Mouse (Mus musculus) kidney, adult 2 months (tissue): ENCODE results near the gene Macrod2. TPM values are rescaled to one million over a fixed set of nuclear protein-coding genes. Genes with fewer than 3 reads are reported as not detected.

Source experiments
- DNase-seq: peaks from one replicate; pipeline ENCODE4 v3.0.0; 2021
- H3K27ac ChIP-seq: fragments of 200-500 bp; 2 replicates; pipeline ENCODE4 v1.5.1; 2012; ENCODE audit warnings: low read depth, low read length, control low read depth, inconsistent platforms; ENCODE audit not compliant: insufficient read depth
- H3K27me3 ChIP-seq: fragments of 200-500 bp; replicated peaks from 2 replicates; pipeline ENCODE4 v1.6.1; 2012; ENCODE audit warnings: mild to moderate bottlenecking, moderate library complexity, low read length, inconsistent platforms; ENCODE audit not compliant: control insufficient read depth, insufficient read depth
- H3K36me3 ChIP-seq: fragments of 200-500 bp; 2 replicates; pipeline ENCODE4 v1.6.1; 2012; ENCODE audit warnings: mild to moderate bottlenecking, moderate library complexity, low read length, inconsistent platforms; ENCODE audit not compliant: control insufficient read depth, insufficient read depth
- H3K4me1 ChIP-seq: fragments of 200-500 bp; 2 replicates; pipeline ENCODE4 v1.6.1; 2011; ENCODE audit warnings: low read length; ENCODE audit not compliant: control insufficient read depth, insufficient read depth
- H3K4me3 ChIP-seq: fragments of 200-500 bp; 2 replicates; pipeline ENCODE4 v1.5.1; 2011; ENCODE audit warnings: mild to moderate bottlenecking, low read depth, low read length, control low read depth; ENCODE audit not compliant: insufficient read depth
- CTCF ChIP-seq: fragments of 200-500 bp; conservative IDR thresholded peaks from 2 replicates; pipeline ENCODE4 v1.5.1; 2011; ENCODE audit warnings: low read depth, mild to moderate bottlenecking, control low read depth, low read length, moderate library complexity, mixed read lengths; ENCODE audit not compliant: insufficient read depth, insufficient read length
- POLR2A ChIP-seq: fragments of 200-500 bp; IDR thresholded peaks from one replicate; pipeline ENCODE4 v1.6.1; 2011; ENCODE audit warnings: low read depth, low read length, control low read depth
- WGBS: fragments of 180-500 bp; shearing (Covaris S2); methylation state at CpG from one replicate; pipeline ENCODE4 v1.1.7; 2018; 5-methylcytosine and 5-hydroxymethylcytosine counted together
- polyA plus RNA-seq: library from polyadenylated mRNA; depleted of rRNA; stranded (reverse); fragments of >200 nt; gene quantifications from 2 replicates; pipeline ENCODE4 v1.2.3, GENCODE M21; 2012; rRNA removed

Macrod2 gene
- 6.8 and 9.8 TPM in 2 replicates for polyA plus RNA-seq

- Histone ChIP-seq H3K27ac (no peak within 1 kb of the TSS), H3K4me1 (no peaks in the 10 kb centered on the region), H3K36me3 (no peaks in the 10 kb centered on the region), H3K27me3 (no peaks in the 10 kb centered on the region), H3K4me3 (peak within 1 kb of the TSS; percentile 56)
- TF ChIP-seq POLR2A (peak; percentile 70), CTCF (no peak)
- peak; percentile 99 for DNase-seq
- under 1% methylated on average over 41 of the region's 47 CpGs for WGBS
Measured at GRCm38 (mm10) chr2:140395179-140395578, at the start of gene Macrod2. TSS of gene Macrod2 (plus strand) at chr2:140395309.

- no peak for DNase-seq
- Histone ChIP-seq H3K4me3 (no peak overlapping the region), H3K4me1 (no peaks in the 10 kb centered on the region), H3K36me3 (no peaks in the 10 kb centered on the region), H3K27ac (no peak overlapping the region), H3K27me3 (no peaks in the 10 kb centered on the region)
- TF ChIP-seq POLR2A (no peak), CTCF (no peak)
- 39% methylated on average over 2 of the region's 2 CpGs for WGBS
Measured at GRCm38 (mm10) chr2:140359905-140360304, 35.2 kb upstream of the Macrod2 start.

GRCm38 (mm10) chr2:140364804-140365203, 30.3 kb upstream of the Macrod2 start:
- no peaks in the 10 kb centered on the region for H3K27me3 ChIP-seq
- no peak for DNase-seq
- no peak for TF ChIP-seq POLR2A
- TF ChIP-seq CTCF, result no peak
- 77% methylated on average over 1 of the region's 1 CpGs for WGBS
- no peaks in the 10 kb centered on the region for H3K36me3 ChIP-seq
- H3K4me1 ChIP-seq, result no peaks in the 10 kb centered on the region
- no peak overlapping the region for H3K27ac ChIP-seq
- H3K4me3 ChIP-seq, result no peak overlapping the region

- no peak for DNase-seq
- no peak for TF ChIP-seq CTCF
- no peak for TF ChIP-seq POLR2A
- H3K27ac ChIP-seq, result no peak within 1 kb of the TSS
- H3K4me3 ChIP-seq, result no peak within 1 kb of the TSS
- no peaks in the 10 kb centered on the region; the same call in 1 of the 2 replicates for H3K27me3 ChIP-seq
- no peaks in the 10 kb centered on the region for H3K36me3 ChIP-seq
- WGBS, result 37% methylated on average over 4 of the region's 4 CpGs
- H3K4me1 ChIP-seq, result no peaks in the 10 kb centered on the region
Measured at GRCm38 (mm10) chr2:140389525-140389924, 5.6 kb upstream of the Macrod2 start, which contains the start of gene Sel1l2. TSS of gene Sel1l2 (minus strand) at chr2:140389706.

GRCm38 (mm10) chr2:140395744-140396231, 679 bp downstream of the Macrod2 start:
- Histone ChIP-seq H3K27me3 (no peaks in the 10 kb centered on the region), H3K4me1 (no peaks in the 10 kb centered on the region), H3K4me3 (peak overlapping the region; percentile 56), H3K36me3 (no peaks in the 10 kb centered on the region), H3K27ac (no peak overlapping the region)
- peak; percentile 38 for DNase-seq
- WGBS, result under 1% methylated on average over 54 of the region's 58 CpGs
- no peak for TF ChIP-seq CTCF
- TF ChIP-seq POLR2A, result no peak

- no peaks in the 10 kb centered on the region for H3K4me1 ChIP-seq
- no peaks in the 10 kb centered on the region for H3K27me3 ChIP-seq
- no peak overlapping the region for H3K27ac ChIP-seq
- no peak overlapping the region for H3K4me3 ChIP-seq
- TF ChIP-seq POLR2A (no peak), CTCF (no peak)
- no peak for DNase-seq
- no peaks in the 10 kb centered on the region for H3K36me3 ChIP-seq
Measured at GRCm38 (mm10) chr2:140425844-140426243, 30.7 kb downstream of the Macrod2 start.

GRCm38 (mm10) chr2:140427283-140427682, 32.2 kb downstream of the Macrod2 start:
- Histone ChIP-seq H3K36me3 (no peaks in the 10 kb centered on the region), H3K4me3 (no peak overlapping the region), H3K27me3 (no peaks in the 10 kb centered on the region), H3K27ac (no peak overlapping the region), H3K4me1 (no peaks in the 10 kb centered on the region)
- 9% methylated on average over 4 of the region's 4 CpGs for WGBS
- DNase-seq, result peak; percentile 45
- TF ChIP-seq CTCF (0 out of 2 replicates have a peak, but pooled peaks have one; percentile 1), POLR2A (no peak)

- H3K36me3 ChIP-seq, result no peaks in the 10 kb centered on the region
- no peaks in the 10 kb centered on the region for H3K27me3 ChIP-seq
- 29% methylated on average over 4 of the region's 4 CpGs for WGBS
- no peaks in the 10 kb centered on the region; the same call in 1 of the 2 replicates for H3K4me1 ChIP-seq
- H3K27ac ChIP-seq, result no peak overlapping the region
- no peak for TF ChIP-seq CTCF
- peak; percentile 71 for DNase-seq
- no peak overlapping the region for H3K4me3 ChIP-seq
Measured at GRCm38 (mm10) chr2:140439081-140439480, 44.0 kb downstream of the Macrod2 start.
